Mouse (Mus musculus) hindbrain, embryonic 12.5 days (tissue): ENCODE results near the gene Zfhx3. TPM values are rescaled to one million over a fixed set of nuclear protein-coding genes. Genes with fewer than 3 reads are reported as not detected.
A peak's percentile ranks its signal among the peaks of the same experiment; 100 is the strongest.

Experiments
- ATAC-seq: fragments of 200-750 bp; cut with Nextera tagmentation; 2 replicates; pipeline ENCODE4 v1.8.0; 2017; ENCODE audit warnings: moderate TSS enrichment; ENCODE audit not compliant: low FRiP score
- H3K27ac ChIP-seq: fragments of 300-500 bp; sonication (generic); 2 replicates; pipeline ENCODE4 v1.5.1; 2016; ENCODE audit warnings: mild to moderate bottlenecking
- H3K27me3 ChIP-seq: fragments of 300-500 bp; sonication (generic); 2 replicates; pipeline ENCODE4 v1.6.1; 2016; ENCODE audit warnings: mild to moderate bottlenecking
- H3K36me3 ChIP-seq: fragments of 300-500 bp; sonication (generic); 2 replicates; pipeline ENCODE4 v1.6.1; 2016; ENCODE audit warnings: mild to moderate bottlenecking
- H3K4me1 ChIP-seq: fragments of 300-500 bp; sonication (generic); 2 replicates; pipeline ENCODE4 v1.6.1; 2016
- H3K4me2 ChIP-seq: fragments of 300-500 bp; sonication (generic); replicated peaks from 2 replicates; pipeline ENCODE4 v1.6.1; 2016; ENCODE audit warnings: mild to moderate bottlenecking
- H3K4me3 ChIP-seq: fragments of 300-500 bp; sonication (generic); 2 replicates; pipeline ENCODE4 v1.5.1; 2016; ENCODE audit warnings: mild to moderate bottlenecking
- H3K9ac ChIP-seq: fragments of 300-500 bp; sonication (generic); 2 replicates; pipeline ENCODE4 v1.6.1; 2016; ENCODE audit warnings: mild to moderate bottlenecking, moderate library complexity
- H3K9me3 ChIP-seq: fragments of 300-500 bp; sonication (generic); replicated peaks from 2 replicates; pipeline ENCODE4 v1.6.1; 2016; ENCODE audit warnings: mild to moderate bottlenecking
- WGBS: fragments of 180-500 bp; shearing (Covaris S2); methylation state at CpG from one replicate; pipeline ENCODE4 v1.1.7; 2016; 5-methylcytosine and 5-hydroxymethylcytosine counted together
- polyA plus RNA-seq: library from polyadenylated mRNA; unstranded; fragments of >200 nt; fragmentation: Nextera tagmentation; extraction: Ambion mirVana; gene quantifications from 2 replicates; pipeline ENCODE4 v1.2.1, GENCODE M21; 2016

Gene Zfhx3
- polyA plus RNA-seq, 1 experiment from 2014 or later = 56.8 TPM

DNA sequence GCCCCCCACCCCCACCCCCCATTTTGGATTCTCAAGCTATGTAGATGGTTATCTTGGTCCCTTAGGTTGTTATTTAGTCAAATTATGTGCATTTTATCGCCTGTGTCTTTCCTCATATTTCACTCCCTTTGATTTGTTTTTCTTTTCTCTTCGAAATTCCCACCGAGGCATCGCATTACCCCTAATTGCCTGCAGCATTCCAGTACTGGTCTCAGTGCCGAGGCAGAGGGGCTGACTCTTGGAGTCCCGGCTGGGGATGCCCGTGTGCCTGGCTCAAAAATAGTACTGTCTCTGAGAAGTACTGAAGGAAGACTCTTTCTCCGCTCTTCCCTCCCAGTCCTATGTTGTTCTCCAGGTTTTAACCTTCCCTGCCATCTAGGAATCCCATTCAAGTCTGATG, 125.8 kb downstream of the Zfhx3 start:
- H3K27ac ChIP-seq = no peak overlapping the region
- ATAC-seq = no peak
- no peak overlapping the region for H3K4me2 ChIP-seq
- no peaks in the 10 kb centered on the region for H3K36me3 ChIP-seq
- peaks cover 14% of the 10 kb centered on the region for H3K4me1 ChIP-seq
- H3K4me3 ChIP-seq = no peak overlapping the region
- no peaks in the 10 kb centered on the region for H3K9me3 ChIP-seq
- H3K27me3 ChIP-seq = no peaks in the 10 kb centered on the region
- 37% methylated on average over 8 of the region's 8 CpGs for WGBS
- H3K9ac ChIP-seq = no peak overlapping the region

- no peaks in the 10 kb centered on the region for H3K27me3 ChIP-seq
- H3K4me3 ChIP-seq = no peak overlapping the region
- H3K27ac ChIP-seq = no peak overlapping the region
- no peaks in the 10 kb centered on the region for H3K36me3 ChIP-seq
- H3K9ac ChIP-seq = no peak overlapping the region
- no peaks in the 10 kb centered on the region for H3K9me3 ChIP-seq
- ATAC-seq = no peak
- 80% methylated on average over 4 of the region's 4 CpGs for WGBS
- no peak overlapping the region for H3K4me2 ChIP-seq
- H3K4me1 ChIP-seq = peaks cover 14% of the 10 kb centered on the region
Observed at GRCm38 (mm10) chr8:108070438-108070837, 128.0 kb downstream of the Zfhx3 start.

DNA sequence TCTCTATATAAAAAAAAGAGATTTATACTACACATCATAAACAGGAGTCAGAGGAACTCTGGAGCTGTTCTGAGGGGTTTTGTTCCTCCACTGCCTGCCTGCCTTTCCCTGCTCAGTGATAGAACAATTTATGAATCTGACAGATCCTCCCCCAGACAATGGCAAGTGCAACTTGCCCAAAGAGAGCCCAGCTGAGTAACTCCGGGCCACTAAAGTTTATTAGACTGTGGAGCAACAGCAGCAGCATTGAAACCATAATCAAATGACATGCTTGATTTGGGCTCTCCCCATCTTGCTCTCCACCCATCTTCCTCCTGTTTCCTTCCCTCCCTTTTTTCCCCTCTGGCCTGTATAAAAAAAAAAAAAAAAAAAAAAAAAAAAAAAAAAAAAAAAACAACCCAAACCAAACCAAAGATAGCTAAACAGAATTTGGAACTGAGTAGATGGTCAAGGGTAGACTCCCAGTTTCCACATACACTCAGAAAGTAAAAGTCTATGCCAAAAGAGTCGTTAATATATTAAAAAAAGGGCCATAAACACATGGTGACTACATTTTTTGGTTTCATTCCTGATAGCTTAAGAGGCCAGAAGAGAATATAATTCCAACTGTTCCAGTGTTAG, 129.8 kb downstream of the Zfhx3 start:
- WGBS = 64% methylated on average over 2 of the region's 2 CpGs

DNA sequence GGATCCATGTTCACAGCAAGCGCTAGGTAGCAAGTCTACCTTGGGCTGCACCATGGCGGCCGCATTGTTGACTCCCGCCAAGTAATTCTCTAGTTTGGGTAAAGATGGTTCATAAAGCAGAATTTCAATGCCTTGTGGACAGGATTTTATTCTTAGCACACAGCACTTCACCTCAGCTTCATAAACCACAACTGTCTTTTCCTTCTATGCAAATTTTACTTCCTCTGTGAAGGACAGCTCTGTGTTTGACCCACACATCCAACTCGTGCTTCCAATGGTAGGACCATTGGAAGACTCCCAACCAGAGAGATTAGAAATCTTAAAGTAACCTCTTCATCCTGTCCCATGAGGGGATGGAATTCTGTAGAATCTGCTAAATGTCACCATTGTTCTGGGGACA, 130.4 kb downstream of the Zfhx3 start:
- no peaks in the 10 kb centered on the region for H3K36me3 ChIP-seq
- H3K9me3 ChIP-seq = no peaks in the 10 kb centered on the region
- no peak overlapping the region for H3K9ac ChIP-seq
- H3K27ac ChIP-seq = no peak overlapping the region
- no peak overlapping the region for H3K4me2 ChIP-seq
- H3K4me3 ChIP-seq = no peak overlapping the region
- H3K27me3 ChIP-seq = no peaks in the 10 kb centered on the region
- ATAC-seq = no peak
- peaks cover 9% of the 10 kb centered on the region for H3K4me1 ChIP-seq
- 94% methylated on average over 5 of the region's 5 CpGs for WGBS

More for the DNA sequence above, 129.8 kb downstream of the Zfhx3 start:
- peaks cover 13% of the 10 kb centered on the region for H3K4me1 ChIP-seq
- H3K4me3 ChIP-seq = no peak overlapping the region
- H3K4me2 ChIP-seq = no peak overlapping the region
- ATAC-seq = no peak
- H3K27me3 ChIP-seq = no peaks in the 10 kb centered on the region
- H3K27ac ChIP-seq = no peak overlapping the region
- no peak overlapping the region for H3K9ac ChIP-seq
- no peaks in the 10 kb centered on the region for H3K9me3 ChIP-seq
- no peaks in the 10 kb centered on the region for H3K36me3 ChIP-seq

DNA sequence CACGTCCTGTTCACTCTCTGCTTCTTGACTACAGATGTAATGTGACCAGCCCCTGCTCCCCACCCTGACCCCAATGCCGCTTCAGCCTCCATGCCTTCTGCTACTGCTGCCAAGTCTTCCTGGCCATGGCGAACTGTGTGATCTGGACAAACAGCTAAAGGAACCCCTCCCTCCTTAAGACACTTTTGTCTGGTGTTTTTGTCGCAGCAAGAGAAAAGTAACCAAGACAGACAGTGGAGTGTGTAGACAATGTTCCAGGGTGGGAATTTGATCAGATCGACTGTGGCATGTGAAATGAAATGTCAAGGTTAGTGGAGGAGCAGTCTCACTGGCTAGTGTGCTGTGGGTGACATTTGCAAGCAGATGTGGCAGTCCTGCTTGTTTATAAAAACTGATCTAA, 132.7 kb downstream of the Zfhx3 start:
- H3K9ac ChIP-seq = no peak overlapping the region
- H3K9me3 ChIP-seq = no peaks in the 10 kb centered on the region
- WGBS = 68% methylated on average over 5 of the region's 5 CpGs
- no peaks in the 10 kb centered on the region for H3K36me3 ChIP-seq
- H3K4me2 ChIP-seq = no peak overlapping the region
- H3K4me3 ChIP-seq = no peak overlapping the region
- H3K27me3 ChIP-seq = no peaks in the 10 kb centered on the region
- no peak for ATAC-seq
- no peaks in the 10 kb centered on the region for H3K4me1 ChIP-seq
- H3K27ac ChIP-seq = no peak overlapping the region

GRCm38 (mm10) chr8:108078726-108079125, 136.3 kb downstream of the Zfhx3 start:
- Histone ChIP-seq H3K36me3 (no peaks in the 10 kb centered on the region), H3K9ac (no peak overlapping the region), H3K4me3 (no peak overlapping the region), H3K9me3 (no peaks in the 10 kb centered on the region), H3K27me3 (no peaks in the 10 kb centered on the region), H3K4me1 (0 out of 2 replicates have a peak, but pooled peaks cover 3% of the 10 kb centered on the region), H3K4me2 (no peak overlapping the region), H3K27ac (no peak overlapping the region)
- 87% methylated on average over 4 of the region's 4 CpGs for WGBS
- ATAC-seq = no peak

DNA sequence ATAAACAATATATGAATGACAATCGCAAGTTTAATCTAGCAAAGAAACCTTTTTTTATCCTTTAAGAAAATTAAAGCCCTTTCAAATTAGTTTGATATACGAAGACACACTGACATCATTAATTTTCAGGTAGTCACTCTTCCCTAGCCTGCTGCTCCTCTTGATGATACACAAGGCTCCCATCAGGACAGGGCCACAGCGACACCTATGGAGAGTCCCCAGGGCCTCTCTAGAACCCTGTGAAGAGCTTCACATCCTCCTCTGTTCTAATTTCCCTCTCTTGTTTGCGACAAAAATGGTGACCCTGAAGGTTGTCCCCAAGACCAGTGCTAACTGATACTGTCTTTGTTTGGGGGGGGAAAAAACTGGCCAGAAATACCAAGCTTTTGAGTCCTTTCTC, 144.5 kb downstream of the Zfhx3 start:
- Histone ChIP-seq H3K9ac (no peak overlapping the region), H3K4me1 (no peaks in the 10 kb centered on the region), H3K4me3 (no peak overlapping the region), H3K4me2 (no peak overlapping the region), H3K9me3 (no peaks in the 10 kb centered on the region), H3K27me3 (no peaks in the 10 kb centered on the region), H3K36me3 (no peaks in the 10 kb centered on the region), H3K27ac (no peak overlapping the region)
- 69% methylated on average over 4 of the region's 4 CpGs for WGBS
- ATAC-seq = no peak

GRCm38 (mm10) chr8:108089632-108090031, 147.2 kb downstream of the Zfhx3 start:
- no peak for ATAC-seq
- H3K27ac ChIP-seq = no peak overlapping the region
- no peak overlapping the region for H3K9ac ChIP-seq
- 89% methylated on average over 5 of the region's 5 CpGs for WGBS
- no peaks in the 10 kb centered on the region for H3K36me3 ChIP-seq
- no peak overlapping the region for H3K4me3 ChIP-seq
- no peaks in the 10 kb centered on the region for H3K9me3 ChIP-seq
- H3K4me1 ChIP-seq = no peaks in the 10 kb centered on the region
- no peaks in the 10 kb centered on the region for H3K27me3 ChIP-seq
- no peak overlapping the region for H3K4me2 ChIP-seq

GRCm38 (mm10) chr8:108098598-108098997, 156.2 kb downstream of the Zfhx3 start:
- Histone ChIP-seq H3K36me3 (no peaks in the 10 kb centered on the region), H3K9me3 (no peaks in the 10 kb centered on the region), H3K4me3 (no peak overlapping the region), H3K9ac (no peak overlapping the region), H3K27ac (peak overlapping the region; percentile 74), H3K27me3 (peaks cover 8% of the 10 kb centered on the region; the same call in 1 of the 2 replicates), H3K4me1 (peaks cover 27% of the 10 kb centered on the region), H3K4me2 (peak overlapping the region; percentile 11; the same call in 1 of the 2 replicates)
- ATAC-seq = no peak
- WGBS = 71% methylated on average over 13 of the region's 13 CpGs

- Histone ChIP-seq H3K36me3 (no peaks in the 10 kb centered on the region), H3K27me3 (peaks cover 10% of the 10 kb centered on the region), H3K9me3 (no peaks in the 10 kb centered on the region), H3K4me2 (no peak overlapping the region; the same call in 1 of the 2 replicates), H3K4me1 (peaks cover 39% of the 10 kb centered on the region), H3K27ac (0 out of 2 replicates have a peak overlapping the region, but pooled peaks have one; percentile 23), H3K9ac (no peak overlapping the region), H3K4me3 (no peak overlapping the region)
- no peak for ATAC-seq
- 59% methylated on average over 8 of the region's 8 CpGs for WGBS
Observed at GRCm38 (mm10) chr8:108101131-108101530, 158.7 kb downstream of the Zfhx3 start.

DNA sequence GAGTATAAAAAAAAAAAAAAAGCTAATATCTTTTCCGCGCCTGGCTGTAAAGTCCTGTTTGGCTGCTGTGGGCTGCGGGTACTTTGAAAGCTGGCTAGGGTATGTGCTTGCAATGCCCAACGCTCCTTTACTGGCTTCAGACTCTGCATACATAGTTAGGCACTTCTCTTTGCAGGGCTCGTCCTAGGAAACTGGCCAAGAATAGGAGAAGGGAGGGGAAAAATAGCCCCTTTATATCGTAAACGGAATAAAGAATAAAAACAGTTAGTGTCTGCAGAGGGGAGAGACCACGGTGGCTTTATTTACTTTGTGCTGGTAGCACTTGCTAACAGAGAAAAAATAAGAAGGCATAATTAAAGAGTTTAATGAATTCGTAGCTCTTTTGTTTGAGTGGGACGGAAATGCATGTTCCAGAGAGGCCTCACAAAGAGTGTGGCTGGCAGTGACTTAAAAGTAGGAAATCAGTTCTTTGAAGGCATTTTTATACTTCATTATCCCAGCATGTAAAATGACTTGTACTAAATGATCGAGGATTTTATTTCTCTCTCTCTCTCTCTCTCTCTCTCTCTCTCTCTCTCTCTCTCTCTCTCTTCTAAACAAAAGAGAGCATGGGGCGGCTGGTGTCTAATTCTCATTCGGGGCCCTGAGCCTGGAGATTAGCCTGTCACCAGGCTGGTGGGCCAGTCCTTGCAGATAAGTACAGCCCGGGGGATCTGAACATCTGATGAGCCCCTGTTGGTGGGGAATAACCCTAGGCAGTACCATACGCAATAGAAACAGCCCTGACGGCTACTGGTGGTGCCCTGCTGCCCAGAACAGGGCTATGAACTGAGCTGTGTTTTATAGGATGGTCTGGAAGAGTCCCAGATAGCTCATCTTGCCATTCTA, 159.8 kb downstream of the Zfhx3 start:
- Histone ChIP-seq H3K27me3 (peaks cover 10% of the 10 kb centered on the region), H3K4me3 (no peak overlapping the region), H3K9ac (peak overlapping the region; percentile 8; the same call in 1 of the 2 replicates), H3K9me3 (no peaks in the 10 kb centered on the region), H3K4me2 (0 out of 2 replicates have a peak overlapping the region, but pooled peaks have one; percentile 21), H3K4me1 (peaks cover 39% of the 10 kb centered on the region), H3K27ac (0 out of 2 replicates have a peak overlapping the region, but pooled peaks have one; percentile 30), H3K36me3 (no peaks in the 10 kb centered on the region)
- peak; percentile 65; the same call in 1 of the 2 replicates for ATAC-seq
- WGBS = 38% methylated on average over 16 of the region's 16 CpGs

GRCm38 (mm10) chr8:108104471-108105098, 162.1 kb downstream of the Zfhx3 start:
- H3K36me3 ChIP-seq = no peaks in the 10 kb centered on the region
- H3K4me1 ChIP-seq = peaks cover 33% of the 10 kb centered on the region
- H3K9me3 ChIP-seq = no peaks in the 10 kb centered on the region
- no peak overlapping the region for H3K4me2 ChIP-seq
- ATAC-seq = no peak
- no peak overlapping the region for H3K4me3 ChIP-seq
- H3K27ac ChIP-seq = peak overlapping the region; percentile 66
- H3K9ac ChIP-seq = no peak overlapping the region
- peaks cover 10% of the 10 kb centered on the region for H3K27me3 ChIP-seq
- WGBS = 34% methylated on average over 10 of the region's 10 CpGs
